Mouse (Mus musculus): Measurements from ENCODE around the gene Ggt5.

Ggt5 gene

GRCm38 (mm10) chr10:75568029-75568428, 21.1 kb upstream of the Ggt5 start:
- no peak for DNase-seq (ENCODE audit: low spot score in 2 of 2)

DNA sequence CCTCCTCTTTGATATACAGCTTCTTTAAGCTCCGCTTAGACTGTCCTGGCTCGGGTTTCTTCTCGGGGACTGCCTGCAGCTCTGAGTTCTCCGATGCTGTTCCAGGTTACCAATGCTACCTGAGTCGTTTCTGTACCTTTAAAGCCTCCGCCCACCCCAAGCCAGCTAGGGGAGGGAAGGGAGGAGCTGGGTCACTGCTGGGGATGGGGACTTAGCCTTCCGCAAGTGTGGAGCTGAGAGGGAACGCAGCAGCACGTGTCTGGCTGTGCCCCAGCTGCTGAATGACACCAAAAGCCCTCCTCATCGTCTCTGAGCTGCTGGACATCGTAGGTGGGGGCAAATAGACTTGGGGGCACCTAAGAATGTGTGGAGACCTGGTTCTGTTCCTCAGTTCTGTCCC, 20.7 kb upstream of the Ggt5 start:
- DNase-seq (ENCODE audit: low spot score in 2 of 2), result no peak

- no peak for DNase-seq (ENCODE audit: low spot score in 2 of 2)
These were observed 20.3 kb upstream of the Ggt5 start for GRCm38 (mm10) chr10:75568851-75569250.

- DNase-seq (ENCODE audit: low spot score in 2 of 2), result no peak
These were observed 18.0 kb upstream of the Ggt5 start for GRCm38 (mm10) chr10:75570981-75571657.

GRCm38 (mm10) chr10:75571937-75572336, 17.2 kb upstream of the Ggt5 start:
- DNase-seq (ENCODE audit: low spot score in 2 of 2), result no peak

- DNase-seq (ENCODE audit: low spot score in 2 of 2), result no peak
These were observed 16.0 kb upstream of the Ggt5 start for GRCm38 (mm10) chr10:75573181-75573580.

DNA sequence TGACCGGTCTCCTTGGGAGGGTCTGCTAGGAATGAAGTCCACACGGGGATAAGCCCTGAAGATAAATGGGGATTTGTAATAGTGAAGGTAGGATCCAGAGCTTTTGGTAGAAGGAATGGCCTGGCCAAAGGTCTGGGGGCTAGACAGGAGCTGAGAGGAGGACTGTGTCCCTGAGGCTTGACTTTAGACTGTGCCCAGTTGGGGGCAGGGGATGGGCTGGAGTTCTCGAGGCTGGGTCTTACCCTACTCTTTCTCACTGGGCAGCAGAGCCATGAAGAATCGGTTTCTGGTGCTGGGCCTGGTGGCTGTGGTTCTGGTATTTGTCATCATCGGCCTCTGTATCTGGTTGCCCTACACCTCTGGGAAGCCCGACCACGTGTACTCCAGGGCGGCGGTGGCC, 15.2 kb upstream of the Ggt5 start:
- DNase-seq (ENCODE audit: low spot score in 2 of 2), result no peak

- DNase-seq (ENCODE audit: low spot score in 2 of 2), result no peak
These were observed 10.0 kb upstream of the Ggt5 start for GRCm38 (mm10) chr10:75579129-75579528.

DNA sequence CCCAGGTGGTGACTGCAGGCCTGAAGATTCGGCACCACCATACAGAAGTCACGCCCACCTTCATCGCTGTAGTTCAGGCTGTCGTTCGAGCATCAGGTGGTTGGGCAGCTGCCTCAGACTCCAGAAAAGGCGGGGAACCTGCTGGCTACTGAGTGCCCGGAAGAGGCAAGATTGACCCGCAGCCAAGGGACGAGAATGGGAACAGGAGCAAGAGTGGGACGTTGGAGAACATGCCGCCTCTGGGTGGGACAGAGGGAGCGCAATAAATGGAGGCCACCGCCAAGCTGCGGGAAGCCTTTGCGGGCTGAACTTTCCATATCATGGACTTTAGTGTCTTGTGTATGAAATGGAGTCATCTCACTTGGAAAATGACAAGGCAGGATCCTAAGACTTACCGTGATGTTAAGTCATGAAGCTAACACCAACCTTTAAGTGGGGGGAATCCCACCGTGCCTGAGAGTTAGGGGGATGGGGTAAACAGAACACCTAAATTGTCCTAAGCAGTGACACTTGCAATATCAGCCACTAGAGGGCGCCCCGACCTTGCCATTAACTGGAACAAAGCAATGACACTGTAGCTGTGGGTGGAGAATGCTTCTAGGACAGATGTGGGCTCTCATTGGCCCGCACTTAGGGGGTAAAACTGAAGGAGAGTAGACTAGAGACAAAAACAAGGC, 3.1 kb upstream of the Ggt5 start:
- DNase-seq (ENCODE audit: low spot score in 2 of 2), result peak; percentile 95 to 96

DNA sequence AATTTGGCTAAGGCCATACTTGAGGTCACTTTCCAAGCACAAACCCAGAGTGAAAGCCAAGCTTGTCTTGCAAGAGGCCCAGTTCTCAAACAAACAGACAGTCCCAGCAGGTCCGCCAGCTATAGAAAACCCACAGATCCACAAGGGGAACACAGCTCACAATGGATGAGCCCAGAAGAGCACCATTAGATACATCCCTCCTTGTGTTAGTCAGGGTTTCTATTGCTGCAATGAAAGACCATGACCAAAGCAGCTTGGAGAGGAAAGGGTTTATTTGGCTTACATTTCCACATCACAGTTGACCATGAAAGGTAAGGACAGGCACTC, 2.6 kb upstream of the Ggt5 start:
- DNase-seq (ENCODE audit: low spot score in 2 of 2), result no peak

DNA sequence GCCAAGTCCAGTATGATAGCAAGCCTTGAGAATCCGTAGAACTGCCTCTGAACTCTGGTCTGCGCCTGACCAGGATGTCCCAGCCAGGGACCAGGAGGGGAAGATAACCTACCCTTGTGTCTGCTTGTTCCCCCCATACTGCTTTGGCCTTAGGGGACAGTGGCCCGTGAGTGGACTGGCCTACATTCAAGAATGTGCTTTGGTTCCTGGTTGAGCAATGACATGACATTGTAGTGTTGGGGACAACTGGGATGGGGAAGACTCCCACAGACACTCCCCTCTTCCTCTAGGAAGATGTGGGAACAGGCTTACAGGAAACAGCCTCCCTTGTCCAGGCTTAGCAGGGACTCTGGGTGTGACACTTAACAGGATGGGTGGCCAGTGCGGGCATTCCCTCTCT, 1.4 kb upstream of the Ggt5 start:
- no peak for DNase-seq (ENCODE audit: low spot score in 2 of 2)

DNA sequence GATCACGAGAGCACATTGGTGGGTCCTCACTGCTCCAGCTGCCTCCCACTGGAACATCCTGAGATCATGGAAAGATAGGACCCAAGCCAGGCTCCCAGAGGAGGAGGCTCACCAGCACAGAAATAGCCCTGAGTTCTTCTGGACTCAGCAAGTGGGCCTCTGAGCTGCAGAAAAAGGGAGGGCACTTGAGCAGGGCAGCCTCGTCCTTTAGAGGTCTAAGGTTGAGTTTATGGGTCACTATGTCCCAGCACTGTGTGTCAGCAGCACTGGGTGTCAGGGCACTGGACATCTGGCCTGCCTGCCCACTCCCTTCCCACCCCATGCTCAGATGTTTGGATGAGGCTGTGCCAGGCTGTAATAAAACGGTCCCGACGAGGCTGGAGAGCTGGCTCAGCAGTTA, 804 bp upstream of the Ggt5 start:
- no peak for DNase-seq (ENCODE audit: low spot score in 2 of 2)

- no peak for DNase-seq (ENCODE audit: low spot score in 2 of 2)
These were observed 511 bp downstream of the Ggt5 start for GRCm38 (mm10) chr10:75589651-75590050.

- DNase-seq (ENCODE audit: low spot score in 2 of 2), result peak in 1 of 2 experiments; percentile 11
These were observed 2.2 kb downstream of the Ggt5 start for GRCm38 (mm10) chr10:75591211-75591894.

DNA sequence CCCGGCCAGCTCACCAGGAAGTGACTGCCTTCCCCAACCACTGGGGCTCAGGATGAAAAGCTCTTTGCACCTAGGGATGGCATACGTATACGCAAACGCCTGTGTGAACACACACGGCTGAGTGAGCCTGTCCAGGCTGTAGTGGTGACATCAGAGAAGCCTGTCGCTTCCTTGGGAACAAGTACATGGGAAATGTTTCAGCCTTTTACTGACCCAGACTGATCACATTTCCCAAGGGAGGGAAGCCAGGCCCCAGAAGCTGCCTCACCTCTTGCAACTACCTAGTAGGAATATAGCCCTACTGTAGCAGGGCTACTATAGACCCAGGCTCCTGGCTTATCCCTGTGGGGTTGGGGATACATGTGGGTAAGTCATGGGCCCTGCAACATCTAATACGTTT, 3.4 kb downstream of the Ggt5 start:
- DNase-seq (ENCODE audit: low spot score in 2 of 2), result no peak

DNA sequence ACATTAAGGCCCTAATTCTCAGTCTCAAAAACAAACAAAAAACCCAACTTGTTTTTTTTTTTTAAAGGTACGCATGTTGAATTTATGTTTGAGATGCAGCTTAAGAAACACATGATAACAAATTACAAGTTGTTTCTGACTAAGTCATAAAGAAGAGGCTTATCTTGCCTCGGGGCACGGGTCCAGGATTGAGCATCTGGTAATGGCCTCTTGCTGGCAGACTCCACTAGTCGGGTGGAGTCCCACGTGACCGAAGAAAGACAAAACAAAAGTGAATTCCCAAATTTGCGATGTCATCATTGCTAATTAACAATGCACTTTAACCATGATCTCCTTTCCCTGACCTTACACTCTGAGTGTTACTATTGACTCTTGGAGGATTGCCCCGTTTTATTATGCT, 6.8 kb downstream of the Ggt5 start:
- no peak for DNase-seq (ENCODE audit: low spot score in 2 of 2)

DNA sequence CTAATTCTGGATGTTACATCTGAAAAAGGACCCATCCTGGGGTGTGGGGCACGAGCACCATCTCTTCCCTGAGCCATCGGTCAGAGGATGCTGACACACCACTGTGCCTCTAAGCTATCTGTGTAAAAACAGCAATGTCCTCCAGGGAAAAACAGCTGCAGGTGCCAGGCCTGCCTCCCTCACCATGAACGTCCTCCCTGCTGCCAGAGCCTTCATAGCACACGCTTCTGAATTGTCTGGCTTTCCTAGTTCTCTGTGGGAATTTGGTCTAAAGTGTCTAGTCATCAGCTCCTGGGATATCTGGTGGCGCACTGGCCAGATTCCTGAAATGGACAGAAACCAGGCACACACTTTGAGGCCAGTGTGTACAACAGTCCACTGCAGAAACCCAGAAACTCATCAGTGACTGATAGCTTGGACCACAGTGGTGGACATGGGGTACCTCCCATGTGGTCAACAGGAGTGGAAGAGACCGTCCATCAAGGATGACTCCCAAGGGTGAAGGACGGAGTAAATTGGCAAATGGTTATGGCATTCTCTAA, 11.1 kb downstream of the Ggt5 start:
- no peak for DNase-seq (ENCODE audit: low spot score in 2 of 2)

GRCm38 (mm10) chr10:75605162-75605846, 16.2 kb downstream of the Ggt5 start:
- DNase-seq (ENCODE audit: low spot score in 2 of 2), result no peak

GRCm38 (mm10) chr10:75607253-75607652, 18.1 kb downstream of the Ggt5 start:
- no peak for DNase-seq (ENCODE audit: low spot score in 2 of 2)

DNA sequence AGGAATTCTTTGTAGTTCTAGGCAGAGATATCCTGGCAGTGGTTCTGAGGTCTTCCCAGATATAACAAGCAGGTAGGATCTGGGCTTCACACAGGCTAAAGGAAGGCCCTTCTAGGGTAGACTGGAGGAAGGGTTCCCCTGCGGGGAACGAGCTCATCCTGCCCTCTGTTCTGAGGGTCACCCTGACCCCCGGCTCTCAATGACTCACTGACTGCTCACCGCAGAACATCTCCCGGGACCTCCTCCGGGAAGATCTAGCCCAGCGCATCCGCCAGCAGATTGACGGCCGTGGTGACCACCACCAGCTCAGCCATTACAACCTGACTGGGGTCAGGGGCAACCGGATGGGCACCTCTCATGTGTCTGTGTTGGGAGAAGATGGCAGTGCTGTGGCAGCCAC, 19.8 kb downstream of the Ggt5 start:
- DNase-seq (ENCODE audit: low spot score in 2 of 2), result no peak

- DNase-seq (ENCODE audit: low spot score in 2 of 2), result no peak
These were observed 21.3 kb downstream of the Ggt5 start for GRCm38 (mm10) chr10:75610486-75610885.

DNA sequence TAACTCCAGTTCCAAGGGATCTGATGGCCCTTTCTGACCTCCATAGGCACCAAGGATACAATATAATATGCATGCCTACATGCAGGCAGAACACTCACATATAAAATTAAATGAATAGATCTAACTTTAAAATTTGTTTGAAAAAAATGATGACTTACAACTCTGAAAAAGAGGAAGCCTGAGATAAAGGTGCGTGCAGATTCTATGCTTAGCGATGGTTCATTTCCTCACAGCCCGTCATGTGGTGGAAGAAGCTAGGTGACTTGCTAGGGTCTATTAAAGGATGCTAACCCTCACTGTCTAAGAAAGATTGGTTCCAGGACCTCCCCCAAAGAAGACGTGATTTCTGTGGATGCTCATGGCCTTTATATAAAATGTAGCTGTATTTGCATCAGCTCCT, 26.9 kb downstream of the Ggt5 start:
- DNase-seq (ENCODE audit: low spot score in 2 of 2), result no peak

Measured in right cerebral cortex, adult 2 months (tissue).